Comparison of ENCODE assay signal across 8 mouse cellular contexts in genomic region chr15:10981377-10982063, GRCm38 (mm10). TPM values are rescaled to one million over a fixed set of nuclear protein-coding genes. Genes with fewer than 3 reads are reported as not detected.
DNase-seq lines count a peak whose midpoint lies in the region; ATAC-seq lines count a peak whose summit lies in the region.

Gene Amacr, plus strand, starts transcription at chr15:10981756.

- peak within 1 kb of the TSS; percentile 89 for H3K9ac ChIP-seq in heart, embryonic 14.5 days (ENCODE audit: low read length)
- H3K9ac ChIP-seq in liver, embryonic 13.5 days, result peak within 1 kb of the TSS; percentile 74
- H3K9ac ChIP-seq in stomach, embryonic 16.5 days (ENCODE audit: low read length), result peak within 1 kb of the TSS; percentile 90

- under 1% methylated on average over 47 of the region's 52 CpGs for WGBS in heart, embryonic 14.5 days
- under 1% methylated on average over 50 of the region's 52 CpGs for WGBS in liver, embryonic 13.5 days (ENCODE audit: insufficient replicate concordance)
- under 1% methylated on average over 52 of the region's 52 CpGs for WGBS in stomach, embryonic 16.5 days

- DNase-seq in CD4-positive helper T cell, adult 2 months (ENCODE audit: low read depth, low spot score), result peak; percentile 91
- DNase-seq in c-Kit-negative CD71-positive TER-119-positive erythroid progenitor cells, embryonic 14.5 days (ENCODE audit: low read depth, low spot score), result peak; percentile 61
- peak; percentile 72 for DNase-seq in fibroblast of lung, adult 2 months (ENCODE audit: low read depth)
- peak; percentile 93 for DNase-seq in kidney, postnatal 14 days
- peak; percentile 77 for DNase-seq in liver, embryonic 13.5 days
- peak; percentile 97 for DNase-seq in neural tube, embryonic 10.5 days (ENCODE audit: extremely low spot score, low spot score)

- peaks cover 0 to 5% of the 10 kb centered on the region in 2 experiments; a peak in 1 of 4 replicates for H3K4me1 ChIP-seq in heart, embryonic 14.5 days (ENCODE audit: control insufficient read depth in 2 of 2, insufficient read depth in 2 of 2, low read length in 2 of 2)
- peaks cover 19% of the 10 kb centered on the region; the same call in 1 of the 2 replicates for H3K4me1 ChIP-seq in liver, embryonic 13.5 days (replicated peaks)
- peaks cover 8% of the 10 kb centered on the region; the same call in 1 of the 2 replicates for H3K4me1 ChIP-seq in stomach, embryonic 16.5 days (ENCODE audit: control insufficient read depth, insufficient read depth, low read length)

- ATAC-seq in heart, embryonic 14.5 days (ENCODE audit: insufficient number of reproducible peaks, insufficient read depth, low FRiP score, low read depth), result peak; percentile 98
- ATAC-seq in liver, embryonic 13.5 days (ENCODE audit: low read depth), result peak; percentile 97
- peak; percentile 99 for ATAC-seq in stomach, embryonic 16.5 days (ENCODE audit: insufficient read depth, low FRiP score)

- H3K27ac ChIP-seq in heart, embryonic 14.5 days (replicated peaks in 1 of 2; ENCODE audit: control insufficient read depth in 1 of 2, insufficient read depth in 1 of 2, low read depth in 2 of 2, low read length in 2 of 2), result peak within 1 kb of the TSS; percentile 92 to 93
- peak within 1 kb of the TSS; percentile 69 for H3K27ac ChIP-seq in liver, embryonic 13.5 days
- peak within 1 kb of the TSS; percentile 93 for H3K27ac ChIP-seq in stomach, embryonic 16.5 days (ENCODE audit: low read length)

- H3K9me3 ChIP-seq in heart, embryonic 14.5 days (ENCODE audit: control insufficient read depth, low read length), result no peaks in the 10 kb centered on the region
- no peaks in the 10 kb centered on the region for H3K9me3 ChIP-seq in liver, embryonic 13.5 days (replicated peaks)
- no peaks in the 10 kb centered on the region for H3K9me3 ChIP-seq in stomach, embryonic 16.5 days (replicated peaks; ENCODE audit: control insufficient read depth, low read length)

- H3K36me3 ChIP-seq in heart, embryonic 14.5 days (ENCODE audit: control insufficient read depth, insufficient read depth, low read length), result 0 out of 2 replicates have a peak, but pooled peaks cover 3% of the 10 kb centered on the region
- H3K36me3 ChIP-seq in liver, embryonic 13.5 days, result peaks cover 5% of the 10 kb centered on the region; the same call in 1 of the 2 replicates
- no peaks in the 10 kb centered on the region for H3K36me3 ChIP-seq in stomach, embryonic 16.5 days (ENCODE audit: control insufficient read depth, insufficient read depth, low read length)

- H3K4me2 ChIP-seq in heart, embryonic 14.5 days (ENCODE audit: low read length), result peak within 1 kb of the TSS; percentile 72
- H3K4me2 ChIP-seq in liver, embryonic 13.5 days, result peak within 1 kb of the TSS; percentile 73
- peak within 1 kb of the TSS; percentile 84 for H3K4me2 ChIP-seq in stomach, embryonic 16.5 days (ENCODE audit: low read depth, low read length)

- H3K4me3 ChIP-seq in heart, embryonic 14.5 days (ENCODE audit: control insufficient read depth in 1 of 2, insufficient read depth in 1 of 2, low read depth in 1 of 2, low read length in 2 of 2), result peak within 1 kb of the TSS; percentile 73 to 93
- H3K4me3 ChIP-seq in liver, embryonic 13.5 days (replicated peaks), result peak within 1 kb of the TSS; percentile 70
- peak within 1 kb of the TSS; percentile 85 for H3K4me3 ChIP-seq in stomach, embryonic 16.5 days (replicated peaks; ENCODE audit: low read length)

- no peaks in the 10 kb centered on the region for H3K27me3 ChIP-seq in heart, embryonic 14.5 days (ENCODE audit: control insufficient read depth, insufficient read depth, low read length)
- H3K27me3 ChIP-seq in liver, embryonic 13.5 days, result no peaks in the 10 kb centered on the region
- H3K27me3 ChIP-seq in stomach, embryonic 16.5 days (ENCODE audit: control insufficient read depth, insufficient read depth, low read length), result no peaks in the 10 kb centered on the region

RNA-seq across cellular contexts. Expression of gene Amacr, which starts in this region (rescaled TPM):
- 16.6 and 19.3 TPM in 2 replicates for polyA plus RNA-seq in heart, embryonic 14.5 days (2014; fragmentation: Nextera tagmentation; extraction: Ambion mirVana)
- 14.0 and 16.3 TPM in 2 replicates for polyA plus RNA-seq in liver, embryonic 13.5 days (2015; fragmentation: Nextera tagmentation; extraction: Ambion mirVana)
- 17.0 and 17.6 TPM in 2 replicates for polyA plus RNA-seq in stomach, embryonic 16.5 days (2015; fragmentation: Nextera tagmentation; extraction: Ambion mirVana)

Comparison
In these comparisons a context has a peak if more than half of its experiments do, and no peak if none do; other contexts are left out.
1. Peak in every context shown above with its lines: DNase-seq, ATAC-seq, H3K4me3 ChIP-seq and H3K27ac ChIP-seq.